Comparison of ENCODE assay signal across 9 mouse cellular contexts in genomic region chr5:114199116-114199777, GRCm38 (mm10). TPM values are rescaled to one million over a fixed set of nuclear protein-coding genes. Genes with fewer than 3 reads are reported as not detected.
DNase-seq lines count a peak whose midpoint lies in the region; ATAC-seq and TF ChIP-seq lines count a peak whose summit lies in the region.
"Had no signal": no experiment of that assay in that cellular context is flagged by ENCODE, and none has a peak within 500 bp of the region (broad histone marks: within the 10 kb centered on the region; RNA-seq: fewer than 3 reads in every experiment).

No protein-coding gene starts in this region.

- no peak overlapping the region for H3K27ac ChIP-seq in intestine, embryonic 14.5 days (ENCODE audit: low read depth)
- no peak overlapping the region for H3K27ac ChIP-seq in lung, postnatal 0 days (ENCODE audit: low read length)
- H3K27ac ChIP-seq: liver, embryonic 15.5 days had no signal

- no peaks in the 10 kb centered on the region for H3K36me3 ChIP-seq in intestine, embryonic 14.5 days (ENCODE audit: control insufficient read depth, insufficient read depth, low read length)
- no peaks in the 10 kb centered on the region for H3K36me3 ChIP-seq in lung, postnatal 0 days (ENCODE audit: insufficient read depth, low read length)
- H3K36me3 ChIP-seq: liver, embryonic 15.5 days had no signal

- no peaks in the 10 kb centered on the region for H3K9me3 ChIP-seq in intestine, embryonic 14.5 days (ENCODE audit: control insufficient read depth, low read length)
- no peaks in the 10 kb centered on the region for H3K9me3 ChIP-seq in lung, postnatal 0 days (ENCODE audit: low read length)
- H3K9me3 ChIP-seq: liver, embryonic 15.5 days had no signal

- H3K4me2 ChIP-seq in intestine, embryonic 14.5 days (ENCODE audit: low read length): peak overlapping the region; percentile 18; the same call in 1 of the 2 replicates
- 0 out of 2 replicates have a peak overlapping the region, but pooled peaks have one; percentile 1 for H3K4me2 ChIP-seq in lung, postnatal 0 days (replicated peaks; ENCODE audit: low read depth, low read length)
- H3K4me2 ChIP-seq: liver, embryonic 15.5 days had no signal

- H3K27me3 ChIP-seq in intestine, embryonic 14.5 days (replicated peaks; ENCODE audit: control insufficient read depth, insufficient read depth, low read length): no peaks in the 10 kb centered on the region
- H3K27me3 ChIP-seq in lung, postnatal 0 days (replicated peaks; ENCODE audit: insufficient read depth, low read length): no peaks in the 10 kb centered on the region
- H3K27me3 ChIP-seq: liver, embryonic 15.5 days had no signal

- no peak overlapping the region for H3K4me3 ChIP-seq in intestine, embryonic 14.5 days (ENCODE audit: low read depth, low read length)
- H3K4me3 ChIP-seq in lung, postnatal 0 days (ENCODE audit: low read depth, low read length): no peak overlapping the region
- H3K4me3 ChIP-seq: liver, embryonic 15.5 days had no signal

- DNase-seq in spleen, adult 18-20 months: peak; percentile 17 to 32
- DNase-seq in spleen, postnatal 14 days (ENCODE audit: low spot score in 2 of 2): no peak
- peak; percentile 57 for DNase-seq in forelimb bud, embryonic 11.5 days (ENCODE audit: low read depth, low spot score)
- DNase-seq in intestine, embryonic 14.5 days (ENCODE audit: low spot score): no peak
- DNase-seq in lung, postnatal 0 days (ENCODE audit: low spot score): peak; percentile 58
- DNase-seq in thymus, postnatal 36 days: peak; percentile 52 to 64
- DNase-seq in cerebellum, postnatal 10 days: no peak

- no peak overlapping the region for H3K9ac ChIP-seq in intestine, embryonic 14.5 days (ENCODE audit: low read length)
- no peak overlapping the region for H3K9ac ChIP-seq in lung, postnatal 0 days (replicated peaks; ENCODE audit: low read depth)
- H3K9ac ChIP-seq: liver, embryonic 15.5 days had no signal

- WGBS in intestine, embryonic 14.5 days: 18% methylated on average over 13 of the region's 13 CpGs
- WGBS in lung, postnatal 0 days: 8% methylated on average over 13 of the region's 13 CpGs

- no peak for ATAC-seq in intestine, embryonic 14.5 days (replicated peaks; ENCODE audit: low FRiP score, low TSS enrichment, low read depth)
- ATAC-seq in lung, postnatal 0 days: peak; percentile 87
- no peak for ATAC-seq in erythroid progenitor cell, adult 5-6 weeks (replicated peaks; ENCODE audit: low FRiP score, poor library complexity, severe bottlenecking)

- peak; percentile 59; the same call in 1 of the 2 replicates for TF ChIP-seq EP300 in lung, postnatal 0 days (IDR thresholded peaks at IDR 0.05)

- H3K4me1 ChIP-seq in intestine, embryonic 14.5 days (replicated peaks; ENCODE audit: control insufficient read depth, insufficient read depth, low read length): no peaks in the 10 kb centered on the region
- no peaks in the 10 kb centered on the region for H3K4me1 ChIP-seq in lung, postnatal 0 days (ENCODE audit: insufficient read depth, low read depth, low read length)
- H3K4me1 ChIP-seq: liver, embryonic 15.5 days had no signal

- peak; percentile 20; the same call in 1 of the 2 replicates for TF ChIP-seq CTCF in lung, postnatal 0 days (IDR thresholded peaks at IDR 0.05)

RNA-seq across cellular contexts. Expression of gene Acacb, which starts 52.9 kb away (rescaled TPM):
- polyA plus RNA-seq in intestine, embryonic 14.5 days (2014; fragmentation: Nextera tagmentation; extraction: Ambion mirVana): 2.3 and 2.4 TPM in 2 replicates
- 0.54 and 1.3 TPM in 2 replicates for polyA plus RNA-seq in lung, postnatal 0 days (2015; fragmentation: Nextera tagmentation; extraction: Ambion mirVana)
- total RNA-seq in erythroid progenitor cell, adult 5-6 weeks (2015; ENCODE audit: low replicate concordance): 1.3 TPM in 1 of 2 replicates, not detected in the other
- total RNA-seq in erythroid progenitor cell, adult 5-6 weeks (2017; ENCODE audit: low replicate concordance): not detected in 2 replicates

Comparison
In these comparisons a context has a peak if more than half of its experiments do, and no peak if none do; other contexts are left out.
1. DNase-seq: peak in spleen, adult 18-20 months (2 of 2), forelimb bud, embryonic 11.5 days (single experiment), lung, postnatal 0 days (single experiment) and thymus, postnatal 36 days (2 of 2); none in spleen, postnatal 14 days (0 of 2), intestine, embryonic 14.5 days (single experiment) and cerebellum, postnatal 10 days (0 of 2).